Mouse (Mus musculus): Measurements from ENCODE around the gene Tnfrsf1b. TPM values are rescaled to one million over a fixed set of nuclear protein-coding genes. Genes with fewer than 3 reads are reported as not detected.

Tnfrsf1b gene
- polyA plus RNA-seq, 1 experiment from 2014 or later: 2.7 TPM

- Histone ChIP-seq H3K9me3 (ENCODE audit: control insufficient read depth, low read length) (no peaks in the 10 kb centered on the region), H3K36me3 (ENCODE audit: control insufficient read depth, insufficient read depth, low read length) (no peaks in the 10 kb centered on the region), H3K27me3 (ENCODE audit: control insufficient read depth, insufficient read depth, low read length) (no peaks in the 10 kb centered on the region), H3K9ac (replicated peaks; ENCODE audit: low read length) (no peak overlapping the region), H3K4me1 (ENCODE audit: control insufficient read depth, insufficient read depth, low read length) (no peaks in the 10 kb centered on the region), H3K4me3 (replicated peaks; ENCODE audit: low read depth, low read length) (no peak overlapping the region), H3K27ac (replicated peaks; ENCODE audit: low read depth, low read length) (no peak overlapping the region), H3K4me2 (ENCODE audit: low read length) (no peak overlapping the region)
- ATAC-seq (ENCODE audit: low FRiP score, low TSS enrichment) (no peak), DNase-seq (no peak)
- WGBS: 93% methylated on average over 5 of the region's 5 CpGs
Measured at GRCm38 (mm10) chr4:145231732-145232131, 14.9 kb downstream of the Tnfrsf1b start.

DNA sequence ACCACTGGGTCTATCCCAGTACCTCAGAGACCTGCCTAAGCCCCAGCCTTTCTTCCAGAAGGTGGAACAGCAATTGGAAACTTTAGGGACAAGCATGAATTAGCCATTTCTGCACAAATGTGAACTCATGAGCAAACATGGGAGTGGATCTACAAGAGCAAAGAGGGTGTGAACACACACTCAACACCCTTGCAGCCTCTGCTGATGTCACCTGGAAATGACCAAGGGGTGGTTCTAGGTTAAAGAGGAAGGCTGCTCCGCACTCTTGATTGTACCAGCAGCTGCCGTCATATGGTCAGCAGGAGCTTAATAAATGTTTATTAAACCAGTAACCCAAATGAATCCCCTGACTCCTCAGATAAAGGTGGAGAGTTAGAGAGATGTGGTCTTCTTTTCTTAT lies 16.0 kb downstream of the Tnfrsf1b start:
- no peak for DNase-seq
- Histone ChIP-seq H3K9me3 (ENCODE audit: control insufficient read depth, low read length) (no peaks in the 10 kb centered on the region), H3K4me1 (ENCODE audit: control insufficient read depth, insufficient read depth, low read length) (no peaks in the 10 kb centered on the region), H3K4me2 (ENCODE audit: low read length) (no peak overlapping the region), H3K27me3 (ENCODE audit: control insufficient read depth, insufficient read depth, low read length) (no peaks in the 10 kb centered on the region), H3K9ac (replicated peaks; ENCODE audit: low read length) (no peak overlapping the region), H3K27ac (replicated peaks; ENCODE audit: low read depth, low read length) (no peak overlapping the region), H3K4me3 (replicated peaks; ENCODE audit: low read depth, low read length) (no peak overlapping the region), H3K36me3 (ENCODE audit: control insufficient read depth, insufficient read depth, low read length) (no peaks in the 10 kb centered on the region)
- WGBS: 96% methylated on average over 2 of the region's 2 CpGs
- ATAC-seq (ENCODE audit: low FRiP score, low TSS enrichment): no peak

DNA sequence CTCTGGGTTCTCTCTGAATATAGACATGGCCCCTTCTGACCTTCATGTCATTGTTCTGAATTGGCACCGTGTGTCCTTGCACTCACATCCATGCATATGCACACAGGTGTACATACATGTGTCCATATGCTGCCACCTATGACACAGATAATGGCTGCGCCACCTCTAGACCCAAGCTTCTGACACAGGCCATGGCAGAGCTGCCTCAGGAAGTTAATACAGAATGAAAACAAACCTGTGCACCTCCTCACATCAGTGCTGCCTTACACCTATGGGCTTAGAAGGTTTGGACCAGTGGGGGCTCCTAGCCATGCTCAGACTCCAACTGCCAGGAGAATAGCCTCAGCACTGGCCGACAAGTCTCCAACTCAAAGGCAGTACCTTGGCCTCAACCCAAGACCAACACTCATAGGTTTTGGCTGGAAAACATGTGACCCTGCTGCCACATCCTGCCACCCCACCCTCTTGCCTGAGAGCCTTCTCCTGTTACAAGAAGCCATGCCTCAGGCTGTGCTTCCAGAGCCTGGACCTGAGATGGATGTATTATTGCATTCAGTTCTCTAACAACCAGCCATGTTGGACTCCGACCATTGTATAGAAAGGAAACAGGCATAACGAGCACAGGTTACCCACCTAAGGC lies 17.0 kb downstream of the Tnfrsf1b start:
- H3K27ac ChIP-seq (replicated peaks; ENCODE audit: low read depth, low read length): no peak overlapping the region
- ATAC-seq (ENCODE audit: low FRiP score, low TSS enrichment) (no peak), DNase-seq (no peak)
- no peak overlapping the region for H3K4me2 ChIP-seq (ENCODE audit: low read length)
- no peak overlapping the region for H3K4me3 ChIP-seq (replicated peaks; ENCODE audit: low read depth, low read length)
- no peak overlapping the region for H3K9ac ChIP-seq (replicated peaks; ENCODE audit: low read length)
- no peaks in the 10 kb centered on the region for H3K4me1 ChIP-seq (ENCODE audit: control insufficient read depth, insufficient read depth, low read length)
- H3K9me3 ChIP-seq (ENCODE audit: control insufficient read depth, low read length): no peaks in the 10 kb centered on the region
- 93% methylated on average over 5 of the region's 5 CpGs for WGBS
- H3K36me3 ChIP-seq (ENCODE audit: control insufficient read depth, insufficient read depth, low read length): no peaks in the 10 kb centered on the region
- no peaks in the 10 kb centered on the region for H3K27me3 ChIP-seq (ENCODE audit: control insufficient read depth, insufficient read depth, low read length)

DNA sequence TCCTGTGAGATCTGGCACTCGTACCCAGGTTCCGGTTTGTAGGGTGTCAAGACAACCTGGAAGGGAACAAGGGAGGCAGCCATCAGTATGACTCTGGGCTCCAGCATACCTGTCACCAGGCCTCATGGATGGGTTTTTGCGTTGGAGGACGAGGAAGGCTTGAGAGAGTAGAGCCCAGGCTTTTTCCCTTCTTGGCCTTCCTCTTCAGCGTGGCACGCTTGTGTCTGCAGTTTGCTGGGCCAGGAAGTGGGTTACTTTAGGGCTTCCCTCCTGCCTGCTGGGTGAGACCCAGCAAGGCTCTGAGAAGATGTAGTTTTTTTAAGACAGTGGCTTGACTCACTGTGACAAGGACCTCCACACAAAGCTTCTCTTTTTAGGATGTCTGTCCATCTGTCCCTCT lies 17.6 kb downstream of the Tnfrsf1b start:
- ATAC-seq (ENCODE audit: low FRiP score, low TSS enrichment) (no peak), DNase-seq (no peak)
- Histone ChIP-seq H3K4me1 (ENCODE audit: control insufficient read depth, insufficient read depth, low read length) (no peaks in the 10 kb centered on the region), H3K27ac (replicated peaks; ENCODE audit: low read depth, low read length) (no peak overlapping the region), H3K4me2 (ENCODE audit: low read length) (no peak overlapping the region), H3K9me3 (ENCODE audit: control insufficient read depth, low read length) (no peaks in the 10 kb centered on the region), H3K9ac (replicated peaks; ENCODE audit: low read length) (no peak overlapping the region), H3K27me3 (ENCODE audit: control insufficient read depth, insufficient read depth, low read length) (no peaks in the 10 kb centered on the region), H3K4me3 (replicated peaks; ENCODE audit: low read depth, low read length) (no peak overlapping the region), H3K36me3 (ENCODE audit: control insufficient read depth, insufficient read depth, low read length) (no peaks in the 10 kb centered on the region)
- 94% methylated on average over 6 of the region's 6 CpGs for WGBS

DNA sequence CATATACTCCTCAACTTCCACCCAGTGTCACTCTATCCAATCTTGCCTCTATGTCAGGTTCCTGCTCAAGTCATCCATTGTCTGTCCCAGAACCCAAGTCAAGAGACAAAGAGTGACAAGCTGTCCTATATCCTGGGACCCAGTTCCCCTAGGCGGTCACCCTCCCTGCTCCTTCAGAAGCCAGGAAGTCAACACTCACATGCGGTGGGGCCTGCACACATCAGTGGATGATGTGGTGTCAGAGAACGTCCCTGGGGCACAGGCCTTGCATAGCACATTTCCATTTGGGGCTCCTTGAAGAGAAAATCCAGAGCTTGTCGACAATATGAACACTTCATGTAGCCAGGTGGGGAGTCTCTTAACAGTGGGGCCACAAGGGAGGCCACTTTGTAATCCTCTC lies 22.1 kb downstream of the Tnfrsf1b start:
- WGBS: 90% methylated on average over 4 of the region's 4 CpGs
- DNase-seq (no peak), ATAC-seq (ENCODE audit: low FRiP score, low TSS enrichment) (no peak)
- H3K4me2 ChIP-seq (ENCODE audit: low read length): no peak overlapping the region
- H3K36me3 ChIP-seq (ENCODE audit: control insufficient read depth, insufficient read depth, low read length): no peaks in the 10 kb centered on the region
- H3K4me3 ChIP-seq (replicated peaks; ENCODE audit: low read depth, low read length): no peak overlapping the region
- no peak overlapping the region for H3K9ac ChIP-seq (replicated peaks; ENCODE audit: low read length)
- H3K27ac ChIP-seq (replicated peaks; ENCODE audit: low read depth, low read length): no peak overlapping the region
- H3K4me1 ChIP-seq (ENCODE audit: control insufficient read depth, insufficient read depth, low read length): no peaks in the 10 kb centered on the region
- no peaks in the 10 kb centered on the region for H3K27me3 ChIP-seq (ENCODE audit: control insufficient read depth, insufficient read depth, low read length)
- H3K9me3 ChIP-seq (ENCODE audit: control insufficient read depth, low read length): no peaks in the 10 kb centered on the region

GRCm38 (mm10) chr4:145222064-145222463 lies 24.6 kb downstream of the Tnfrsf1b start:
- DNase-seq: no peak
- no peak overlapping the region for H3K4me3 ChIP-seq (replicated peaks; ENCODE audit: low read depth, low read length)
- H3K9me3 ChIP-seq (ENCODE audit: control insufficient read depth, low read length): no peaks in the 10 kb centered on the region
- no peak for ATAC-seq (ENCODE audit: low FRiP score, low TSS enrichment)
- H3K27me3 ChIP-seq (ENCODE audit: control insufficient read depth, insufficient read depth, low read length): no peaks in the 10 kb centered on the region
- H3K36me3 ChIP-seq (ENCODE audit: control insufficient read depth, insufficient read depth, low read length): no peaks in the 10 kb centered on the region
- no peak overlapping the region for H3K27ac ChIP-seq (replicated peaks; ENCODE audit: low read depth, low read length)
- 80% methylated on average over 8 of the region's 8 CpGs for WGBS
- no peak overlapping the region for H3K4me2 ChIP-seq (ENCODE audit: low read length)
- no peaks in the 10 kb centered on the region for H3K4me1 ChIP-seq (ENCODE audit: control insufficient read depth, insufficient read depth, low read length)
- no peak overlapping the region for H3K9ac ChIP-seq (replicated peaks; ENCODE audit: low read length)

GRCm38 (mm10) chr4:145221379-145221778 lies 25.3 kb downstream of the Tnfrsf1b start:
- ATAC-seq (ENCODE audit: low FRiP score, low TSS enrichment) (no peak), DNase-seq (no peak)
- H3K27ac ChIP-seq (replicated peaks; ENCODE audit: low read depth, low read length): no peak overlapping the region
- H3K9ac ChIP-seq (replicated peaks; ENCODE audit: low read length): no peak overlapping the region
- H3K9me3 ChIP-seq (ENCODE audit: control insufficient read depth, low read length): no peaks in the 10 kb centered on the region
- no peaks in the 10 kb centered on the region for H3K36me3 ChIP-seq (ENCODE audit: control insufficient read depth, insufficient read depth, low read length)
- H3K27me3 ChIP-seq (ENCODE audit: control insufficient read depth, insufficient read depth, low read length): no peaks in the 10 kb centered on the region
- no peak overlapping the region for H3K4me2 ChIP-seq (ENCODE audit: low read length)
- WGBS: 76% methylated on average over 2 of the region's 2 CpGs
- H3K4me3 ChIP-seq (replicated peaks; ENCODE audit: low read depth, low read length): no peak overlapping the region
- no peaks in the 10 kb centered on the region for H3K4me1 ChIP-seq (ENCODE audit: control insufficient read depth, insufficient read depth, low read length)

DNA sequence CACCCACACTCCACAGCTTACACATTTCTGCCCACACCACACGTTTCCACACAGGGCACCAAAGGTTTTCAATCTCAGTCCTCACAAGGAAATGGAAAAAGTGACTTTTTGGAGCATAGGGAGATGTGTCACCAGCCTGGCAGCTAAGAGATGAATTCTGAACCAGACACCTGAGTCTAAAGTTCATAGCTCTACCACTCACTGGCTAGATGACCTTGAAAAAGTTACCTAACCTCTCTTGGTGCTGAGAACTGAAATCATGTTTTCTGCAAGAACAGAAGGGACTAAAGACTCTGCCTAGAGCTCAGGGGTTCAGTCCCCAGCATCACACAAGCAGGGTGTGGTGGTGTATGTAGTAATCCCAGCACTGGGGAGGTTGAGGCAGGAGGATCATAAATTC lies 26.7 kb downstream of the Tnfrsf1b start:
- no peaks in the 10 kb centered on the region for H3K9me3 ChIP-seq (ENCODE audit: control insufficient read depth, low read length)
- 0 out of 2 replicates have a peak, but pooled peaks cover under 1% of the 10 kb centered on the region for H3K4me1 ChIP-seq (ENCODE audit: control insufficient read depth, insufficient read depth, low read length)
- H3K4me3 ChIP-seq (replicated peaks; ENCODE audit: low read depth, low read length): no peak overlapping the region
- H3K27ac ChIP-seq (replicated peaks; ENCODE audit: low read depth, low read length): no peak overlapping the region
- no peaks in the 10 kb centered on the region for H3K27me3 ChIP-seq (ENCODE audit: control insufficient read depth, insufficient read depth, low read length)
- H3K36me3 ChIP-seq (ENCODE audit: control insufficient read depth, insufficient read depth, low read length): no peaks in the 10 kb centered on the region
- 84% methylated on average over 1 of the region's 1 CpGs for whole genome bisulfite sequencing
- H3K9ac ChIP-seq (replicated peaks; ENCODE audit: low read length): no peak overlapping the region
- DNase-seq (no peak), ATAC-seq (ENCODE audit: low FRiP score, low TSS enrichment) (no peak)
- H3K4me2 ChIP-seq (ENCODE audit: low read length): no peak overlapping the region

DNA sequence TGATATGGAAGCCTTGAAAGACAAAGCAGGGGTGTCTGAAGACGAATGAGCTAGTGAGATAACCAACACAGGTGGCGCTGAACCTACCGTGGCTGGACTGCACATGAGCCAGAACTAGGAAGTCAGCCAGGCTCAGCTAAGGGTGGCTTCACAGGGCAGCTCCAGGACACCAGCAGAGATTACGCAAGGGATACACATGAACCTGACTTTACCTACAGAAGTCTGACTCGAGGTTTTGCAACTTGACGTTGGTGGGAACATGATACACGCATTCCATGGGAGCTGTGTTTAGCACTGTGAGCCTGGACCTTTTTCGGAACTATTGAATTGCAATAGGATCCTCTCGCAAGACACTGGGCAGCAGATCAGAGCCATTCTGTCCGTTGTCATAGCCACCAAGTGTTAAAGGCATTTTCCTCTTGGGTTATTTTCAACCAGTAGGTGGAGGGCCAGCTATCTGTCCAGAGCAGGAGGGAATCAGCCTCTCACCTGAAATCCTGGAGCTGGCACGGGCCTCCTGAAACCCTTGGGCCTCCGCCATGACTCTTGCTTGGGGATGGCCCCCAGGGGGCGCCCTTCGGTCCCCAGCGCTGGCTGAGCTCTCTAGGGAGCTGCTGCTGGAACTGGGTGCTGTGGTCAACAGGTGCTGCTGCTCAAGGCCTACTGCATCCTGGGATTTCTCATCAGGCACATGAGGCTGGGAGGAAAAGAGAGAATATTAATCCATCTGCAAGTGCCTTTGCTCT lies 27.3 kb downstream of the Tnfrsf1b start:
- 67% methylated on average over 15 of the region's 15 CpGs for WGBS
- 0 out of 2 replicates have a peak, but pooled peaks cover 5% of the 10 kb centered on the region for H3K4me1 ChIP-seq (ENCODE audit: control insufficient read depth, insufficient read depth, low read length)
- no peak overlapping the region for H3K4me2 ChIP-seq (ENCODE audit: low read length)
- no peak overlapping the region for H3K4me3 ChIP-seq (replicated peaks; ENCODE audit: low read depth, low read length)
- H3K9ac ChIP-seq (replicated peaks; ENCODE audit: low read length): no peak overlapping the region
- H3K36me3 ChIP-seq (ENCODE audit: control insufficient read depth, insufficient read depth, low read length): no peaks in the 10 kb centered on the region
- H3K27me3 ChIP-seq (ENCODE audit: control insufficient read depth, insufficient read depth, low read length): no peaks in the 10 kb centered on the region
- H3K27ac ChIP-seq (replicated peaks; ENCODE audit: low read depth, low read length): no peak overlapping the region
- DNase-seq (no peak), ATAC-seq (ENCODE audit: low FRiP score, low TSS enrichment) (no peak)
- no peaks in the 10 kb centered on the region for H3K9me3 ChIP-seq (ENCODE audit: control insufficient read depth, low read length)

Measured in midbrain, embryonic 14.5 days (tissue).